Mouse (Mus musculus): ENCODE data around the gene Optn. TPM values are rescaled to one million over a fixed set of nuclear protein-coding genes. Genes with fewer than 3 reads are reported as not detected.

The Optn gene
- polyA plus RNA-seq, 1 experiment, result 1.8 TPM

GRCm38 (mm10) chr2:5043476-5043761 is 20.4 kb downstream of the Optn start:
- Histone ChIP-seq H3K27me3 (ENCODE audit: control insufficient read depth) (no peaks in the 10 kb centered on the region), H3K4me3 (replicated peaks) (no peak overlapping the region), H3K9me3 (ENCODE audit: control insufficient read depth, low read length) (no peaks in the 10 kb centered on the region), H3K36me3 (ENCODE audit: control insufficient read depth) (peaks cover 86% of the 10 kb centered on the region), H3K4me1 (ENCODE audit: control insufficient read depth) (peaks cover 75% of the 10 kb centered on the region)
- TF ChIP-seq GATA1 (IDR thresholded peaks at IDR 0.05; ENCODE audit: low read length), result no peak
- no peak for TF ChIP-seq TAL1 (IDR thresholded peaks at IDR 0.05; ENCODE audit: low read length)

GRCm38 (mm10) chr2:5042616-5043475 is 21.0 kb downstream of the Optn start:
- Histone ChIP-seq H3K4me1 (ENCODE audit: control insufficient read depth) (peaks cover 73% of the 10 kb centered on the region), H3K36me3 (ENCODE audit: control insufficient read depth) (peaks cover 87% of the 10 kb centered on the region), H3K4me3 (replicated peaks) (peak overlapping the region; percentile 42), H3K9me3 (ENCODE audit: control insufficient read depth, low read length) (no peaks in the 10 kb centered on the region), H3K27me3 (ENCODE audit: control insufficient read depth) (no peaks in the 10 kb centered on the region)
- TF ChIP-seq TAL1 (IDR thresholded peaks at IDR 0.05; ENCODE audit: low read length) (no peak), GATA1 (IDR thresholded peaks at IDR 0.05; ENCODE audit: low read length) (no peak)

GRCm38 (mm10) chr2:5041854-5042253 is 22.0 kb downstream of the Optn start:
- Histone ChIP-seq H3K36me3 (ENCODE audit: control insufficient read depth) (peaks cover 90% of the 10 kb centered on the region), H3K9me3 (ENCODE audit: control insufficient read depth, low read length) (no peaks in the 10 kb centered on the region), H3K4me1 (ENCODE audit: control insufficient read depth) (peaks cover 65% of the 10 kb centered on the region), H3K27me3 (ENCODE audit: control insufficient read depth) (no peaks in the 10 kb centered on the region), H3K4me3 (replicated peaks) (no peak overlapping the region)
- TF ChIP-seq GATA1 (IDR thresholded peaks at IDR 0.05; ENCODE audit: low read length), result no peak
- TF ChIP-seq TAL1 (IDR thresholded peaks at IDR 0.05; ENCODE audit: low read length), result no peak

GRCm38 (mm10) chr2:5040281-5041161 is 23.3 kb downstream of the Optn start:
- no peak for TF ChIP-seq GATA1 (IDR thresholded peaks at IDR 0.05; ENCODE audit: low read length)
- no peak for TF ChIP-seq TAL1 (IDR thresholded peaks at IDR 0.05; ENCODE audit: low read length)
- no peaks in the 10 kb centered on the region for H3K27me3 ChIP-seq (ENCODE audit: control insufficient read depth)
- peaks cover 53% of the 10 kb centered on the region for H3K4me1 ChIP-seq (ENCODE audit: control insufficient read depth)
- no peak overlapping the region for H3K4me3 ChIP-seq (replicated peaks)
- no peaks in the 10 kb centered on the region for H3K9me3 ChIP-seq (ENCODE audit: control insufficient read depth, low read length)
- H3K36me3 ChIP-seq (ENCODE audit: control insufficient read depth), result peaks cover 89% of the 10 kb centered on the region

- Histone ChIP-seq H3K36me3 (ENCODE audit: control insufficient read depth) (peaks cover 90% of the 10 kb centered on the region), H3K9me3 (ENCODE audit: control insufficient read depth, low read length) (no peaks in the 10 kb centered on the region), H3K27me3 (ENCODE audit: control insufficient read depth) (no peaks in the 10 kb centered on the region), H3K4me1 (ENCODE audit: control insufficient read depth) (peaks cover 46% of the 10 kb centered on the region), H3K4me3 (replicated peaks) (no peak overlapping the region)
- no peak for TF ChIP-seq TAL1 (IDR thresholded peaks at IDR 0.05; ENCODE audit: low read length)
- no peak for TF ChIP-seq GATA1 (IDR thresholded peaks at IDR 0.05; ENCODE audit: low read length)
These were observed 24.3 kb downstream of the Optn start for GRCm38 (mm10) chr2:5039350-5040170.

GRCm38 (mm10) chr2:5038320-5038719 is 25.5 kb downstream of the Optn start:
- no peaks in the 10 kb centered on the region for H3K9me3 ChIP-seq (ENCODE audit: control insufficient read depth, low read length)
- no peaks in the 10 kb centered on the region for H3K27me3 ChIP-seq (ENCODE audit: control insufficient read depth)
- H3K36me3 ChIP-seq (ENCODE audit: control insufficient read depth), result peaks cover 88% of the 10 kb centered on the region
- peaks cover 45% of the 10 kb centered on the region for H3K4me1 ChIP-seq (ENCODE audit: control insufficient read depth)
- no peak overlapping the region for H3K4me3 ChIP-seq (replicated peaks)
- no peak for TF ChIP-seq TAL1 (IDR thresholded peaks at IDR 0.05; ENCODE audit: low read length)
- TF ChIP-seq GATA1 (IDR thresholded peaks at IDR 0.05; ENCODE audit: low read length), result no peak

- Histone ChIP-seq H3K9me3 (ENCODE audit: control insufficient read depth, low read length) (no peaks in the 10 kb centered on the region), H3K36me3 (ENCODE audit: control insufficient read depth) (peaks cover 88% of the 10 kb centered on the region), H3K4me1 (ENCODE audit: control insufficient read depth) (peaks cover 39% of the 10 kb centered on the region), H3K27me3 (ENCODE audit: control insufficient read depth) (no peaks in the 10 kb centered on the region), H3K4me3 (replicated peaks) (no peak overlapping the region)
- TF ChIP-seq GATA1 (IDR thresholded peaks at IDR 0.05; ENCODE audit: low read length) (no peak), TAL1 (IDR thresholded peaks at IDR 0.05; ENCODE audit: low read length) (no peak)
These were observed 26.5 kb downstream of the Optn start for GRCm38 (mm10) chr2:5037390-5037789.

- Histone ChIP-seq H3K4me1 (ENCODE audit: control insufficient read depth) (peaks cover 31% of the 10 kb centered on the region), H3K4me3 (replicated peaks) (no peak overlapping the region), H3K9me3 (ENCODE audit: control insufficient read depth, low read length) (no peaks in the 10 kb centered on the region), H3K27me3 (ENCODE audit: control insufficient read depth) (no peaks in the 10 kb centered on the region), H3K36me3 (ENCODE audit: control insufficient read depth) (peaks cover 88% of the 10 kb centered on the region)
- TF ChIP-seq TAL1 (IDR thresholded peaks at IDR 0.05; ENCODE audit: low read length) (no peak), GATA1 (IDR thresholded peaks at IDR 0.05; ENCODE audit: low read length) (no peak)
These were observed 27.3 kb downstream of the Optn start for GRCm38 (mm10) chr2:5036411-5037076.

Measured in erythroblast, embryonic 14.5 days (primary cell).